Mouse (Mus musculus) kidney, postnatal 10 days (tissue): ENCODE measurements around the gene Sprr2d.

Experiments
- DNase-seq: peaks from one replicate; pipeline ENCODE4 v3.0.0; 2021; ENCODE audit warnings: mixed read lengths

Gene Sprr2d

DNA sequence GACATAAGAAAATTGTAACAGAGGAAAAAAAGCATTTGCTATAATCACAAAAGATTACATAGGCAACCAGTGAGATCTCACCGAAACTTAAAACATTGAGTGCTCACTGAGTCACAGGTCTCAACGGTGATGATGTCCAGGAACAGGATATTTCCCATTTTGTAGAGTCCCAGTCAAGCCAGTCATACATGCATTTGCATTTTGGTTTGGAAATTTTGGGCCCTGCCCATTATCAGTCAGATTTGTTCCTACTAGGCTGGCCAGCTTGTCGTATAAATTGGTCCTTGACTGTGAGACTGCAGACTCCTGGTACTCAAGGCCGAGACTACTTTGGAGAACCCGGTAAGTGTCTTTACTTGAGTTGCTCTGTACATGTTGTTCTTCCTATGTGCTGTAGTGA is at the start of gene Sprr2d:
Sprr2d (plus strand) TSS at position 301 of the 400 bp plus-strand sequence.
- no peak for DNase-seq

DNA sequence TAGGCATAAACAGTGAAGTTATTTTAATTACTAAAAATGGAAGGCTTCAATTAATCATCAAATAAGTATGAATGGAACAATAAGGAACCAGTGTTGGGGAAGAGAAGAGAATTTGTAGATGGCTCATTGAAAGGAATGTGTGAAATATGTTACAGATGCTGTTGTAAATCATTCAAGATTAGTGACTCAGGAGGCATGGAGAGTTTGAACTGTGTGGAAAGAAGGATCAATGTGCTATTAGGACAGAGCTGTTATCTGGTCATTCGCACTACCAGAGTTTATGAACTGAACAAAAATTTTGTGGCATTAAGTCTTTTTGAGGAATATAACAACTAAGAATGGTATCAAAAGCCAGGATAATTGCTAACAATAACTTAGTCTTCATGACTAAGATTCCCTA is 31.5 kb upstream of the Sprr2d start:
- no peak for DNase-seq

DNA sequence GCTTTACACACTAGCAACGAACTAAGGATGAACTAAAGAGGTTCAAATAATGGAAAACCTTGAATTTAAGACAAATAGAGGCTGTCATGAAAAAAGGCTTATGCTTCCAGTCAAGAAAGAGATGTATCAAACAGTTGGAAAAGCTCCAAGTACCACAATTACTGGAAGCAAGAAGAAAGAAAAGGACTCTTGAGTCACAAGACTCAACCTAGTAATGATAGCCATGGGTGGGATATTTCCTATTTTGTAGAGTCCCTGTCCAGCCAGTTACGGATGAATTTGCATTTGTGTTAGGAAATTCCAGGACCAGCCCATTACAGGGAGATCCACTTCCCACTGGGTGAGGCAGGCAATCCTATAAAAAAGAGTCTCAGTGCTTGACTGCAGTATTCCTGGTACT is 22.6 kb upstream of the Sprr2d start, which contains the start of gene Sprr2b:
Sprr2b (plus strand) TSS at position 301 of the 400 bp plus-strand sequence.
- DNase-seq: no peak

DNA sequence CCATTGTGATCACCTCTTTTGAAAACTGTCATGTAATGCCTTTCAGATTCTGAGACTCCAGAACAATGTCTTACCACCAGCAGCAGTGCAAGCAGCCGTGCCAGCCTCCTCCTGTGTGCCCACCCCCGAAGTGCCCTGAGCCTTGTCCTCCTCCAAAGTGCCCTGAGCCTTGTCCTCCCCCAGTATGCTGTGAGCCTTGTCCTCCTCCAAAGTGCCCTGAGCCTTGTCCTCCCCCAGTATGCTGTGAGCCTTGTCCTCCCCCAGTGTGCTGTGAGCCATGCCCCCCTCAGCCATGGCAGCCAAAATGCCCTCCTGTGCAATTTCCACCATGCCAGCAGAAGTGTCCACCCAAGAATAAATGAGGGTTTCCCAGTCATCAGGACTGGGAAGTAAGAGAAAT is 21.6 kb upstream of the Sprr2d start:
- DNase-seq: no peak

DNA sequence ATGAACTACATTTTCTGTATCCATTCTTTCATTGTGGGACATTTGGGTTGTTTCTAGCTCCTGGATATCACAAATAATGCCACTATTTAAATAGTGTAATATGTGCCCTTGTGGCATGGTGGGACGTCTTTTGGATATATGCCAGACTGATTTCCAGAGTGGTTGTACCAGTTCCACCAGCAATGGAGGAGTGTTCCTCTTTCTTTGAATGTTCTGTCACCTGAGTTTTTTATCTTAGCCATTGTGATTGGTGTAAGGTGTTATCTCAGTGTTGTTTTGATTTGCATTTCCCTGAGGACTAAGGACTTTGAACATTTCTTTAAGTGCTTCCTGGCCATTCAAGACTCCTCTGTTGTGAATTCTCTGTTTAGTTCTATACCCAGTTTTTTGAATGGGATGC is 2.7 kb upstream of the Sprr2d start:
- DNase-seq: no peak

DNA sequence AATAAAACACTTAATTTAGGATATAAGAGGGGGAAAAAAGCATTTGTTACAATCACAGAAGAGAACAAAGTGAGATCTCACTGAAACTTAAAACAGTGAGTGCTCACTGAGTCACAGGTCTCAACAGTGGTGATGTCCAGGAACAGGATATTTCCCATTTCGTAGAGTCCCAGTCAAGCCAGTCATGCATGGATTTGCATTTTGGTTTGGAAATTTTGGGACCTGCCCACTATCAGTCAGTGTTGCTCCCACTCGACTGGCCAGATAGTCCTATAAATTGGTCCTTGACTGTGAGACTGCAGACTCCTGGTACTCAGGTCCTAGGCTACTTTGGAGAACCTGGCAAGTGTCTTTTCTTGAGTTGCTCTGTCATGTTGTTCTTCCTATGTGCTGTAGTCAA is 12.9 kb downstream of the Sprr2d start, which contains the start of gene Sprr2e:
Sprr2e (plus strand) TSS at position 301 of the 400 bp plus-strand sequence.
- no peak for DNase-seq

DNA sequence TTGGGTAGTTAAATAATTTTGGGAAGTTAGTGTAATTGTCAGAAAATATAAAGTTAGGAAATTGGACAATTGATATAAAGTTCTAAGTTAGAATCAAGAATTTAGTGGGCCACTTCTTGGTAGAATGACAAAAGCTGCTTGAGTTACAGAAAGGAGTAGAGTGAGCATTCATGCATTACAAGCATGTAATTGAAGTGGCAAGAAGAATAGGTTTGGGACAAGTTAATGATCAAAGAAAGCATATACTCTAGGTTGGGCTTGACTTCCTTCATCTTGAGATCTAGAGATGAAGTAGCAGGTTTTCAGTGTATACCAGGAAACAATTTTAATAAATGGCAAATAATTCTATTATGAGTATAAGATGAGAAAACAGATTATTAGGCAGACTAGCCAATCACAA is 22.7 kb downstream of the Sprr2d start:
- no peak for DNase-seq

DNA sequence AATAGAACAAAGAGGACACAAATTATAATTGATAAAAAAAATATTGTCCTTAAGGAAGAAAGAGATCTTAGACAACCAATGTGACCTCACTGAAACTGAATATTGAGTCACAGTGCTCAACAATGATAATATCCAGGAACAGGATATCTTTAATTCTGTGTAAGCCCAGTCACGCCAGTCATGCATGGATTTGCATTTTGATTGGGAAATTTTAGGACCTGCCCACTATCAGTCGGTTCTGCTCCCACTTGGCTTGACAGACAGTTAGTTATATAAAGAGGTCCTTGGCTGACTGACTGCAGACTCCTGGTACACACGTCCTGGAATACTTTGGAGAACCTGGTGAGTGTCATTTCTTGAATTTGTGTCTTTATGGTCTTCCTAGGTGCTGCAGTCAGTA is 25.9 kb downstream of the Sprr2d start, which contains the start of gene Sprr2f:
Sprr2f (plus strand) TSS at position 301 of the 400 bp plus-strand sequence.
- no peak for DNase-seq

DNA sequence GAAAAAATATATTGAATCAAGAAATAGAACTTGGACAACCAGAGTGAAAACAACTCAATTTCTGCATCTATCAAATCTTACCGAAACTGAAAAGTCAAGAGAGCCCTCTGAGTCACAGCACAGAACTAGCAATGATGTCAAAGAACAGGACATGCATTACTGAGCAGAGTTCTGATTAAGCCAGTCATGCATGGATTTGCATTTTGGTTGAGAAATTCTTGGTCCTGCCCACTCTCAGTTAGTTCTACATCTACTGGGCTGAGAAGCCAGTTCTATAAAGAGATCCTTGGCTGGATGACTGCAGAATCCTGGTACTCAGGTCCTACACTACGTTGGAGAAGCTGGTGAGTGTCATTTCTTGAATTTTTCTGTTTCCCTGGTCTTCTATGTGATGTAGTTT is 34.7 kb downstream of the Sprr2d start:
- DNase-seq: no peak

DNA sequence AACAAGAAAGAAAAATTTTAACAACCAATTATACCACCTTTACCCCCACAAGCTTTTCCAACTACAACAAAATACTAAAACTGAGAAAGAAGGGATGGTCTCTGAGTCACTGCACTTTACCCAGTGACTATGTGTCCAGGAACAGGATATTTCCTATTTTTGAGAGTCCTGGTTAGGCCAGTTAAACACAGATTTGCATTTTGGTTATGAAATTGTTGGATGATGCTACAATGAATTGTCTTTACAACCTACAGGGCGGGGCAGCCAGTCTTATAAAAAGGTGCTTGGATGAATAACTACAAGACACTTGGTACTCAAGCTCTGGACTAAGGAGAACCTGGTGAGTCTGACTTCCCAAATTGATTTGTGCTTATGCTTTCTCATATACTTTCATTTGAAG is 46.4 kb downstream of the Sprr2d start, which contains the start of gene Sprr2h:
Sprr2h (plus strand) TSS at position 301 of the 400 bp plus-strand sequence.
- DNase-seq: no peak
